Mouse (Mus musculus) MEL (cell line): ENCODE measurements around the gene Mlycd.

Source experiments
- CHD2 ChIP-seq: IDR thresholded peaks from 2 replicates; pipeline ENCODE4 v1.6.1; 2011; ENCODE audit warnings: low read length, improper control_type of control experiment
- CTCF ChIP-seq, 3 experiments: IDR thresholded peaks in 2 of 3; conservative IDR thresholded peaks in 1 of 3; 2 replicates each; pipeline ENCODE4 v1.5.1; 2011 to 2012; ENCODE audit warnings: low read length in 3 of 3, low read depth in 2 of 3, mild to moderate bottlenecking in 2 of 3, improper control_type of control experiment in 1 of 3, inconsistent platforms in 1 of 3, mixed read lengths in 1 of 3, moderate library complexity in 1 of 3; ENCODE audit not compliant: control insufficient read depth in 1 of 3, insufficient read depth in 1 of 3, poor library complexity in 1 of 3, severe bottlenecking in 1 of 3
- HCFC1 ChIP-seq: IDR thresholded peaks from 2 replicates; pipeline ENCODE4 v1.6.1; 2012; ENCODE audit warnings: low read depth, mild to moderate bottlenecking, inconsistent platforms, low read length, improper control_type of control experiment, moderate library complexity

GRCm38 (mm10) chr8:119351647-119352046 is 43.0 kb upstream of the Mlycd start:
- no peak for TF ChIP-seq CTCF (IDR thresholded peaks at IDR 0.05 in 2 of 3, conservative IDR thresholded peaks at IDR 0.05 in 1 of 3; ENCODE audit: control insufficient read depth in 1 of 3, insufficient read depth in 1 of 3, low read depth in 2 of 3, low read length in 3 of 3, poor library complexity in 1 of 3, severe bottlenecking in 1 of 3)
- no peak for TF ChIP-seq HCFC1
- TF ChIP-seq CHD2 = no peak
